Mouse (Mus musculus): ENCODE data around the gene Tmem273. TPM values are rescaled to one million over a fixed set of nuclear protein-coding genes. Genes with fewer than 3 reads are reported as not detected.

Tmem273 gene
- polyA plus RNA-seq, 1 experiment = 3.9 TPM

DNA sequence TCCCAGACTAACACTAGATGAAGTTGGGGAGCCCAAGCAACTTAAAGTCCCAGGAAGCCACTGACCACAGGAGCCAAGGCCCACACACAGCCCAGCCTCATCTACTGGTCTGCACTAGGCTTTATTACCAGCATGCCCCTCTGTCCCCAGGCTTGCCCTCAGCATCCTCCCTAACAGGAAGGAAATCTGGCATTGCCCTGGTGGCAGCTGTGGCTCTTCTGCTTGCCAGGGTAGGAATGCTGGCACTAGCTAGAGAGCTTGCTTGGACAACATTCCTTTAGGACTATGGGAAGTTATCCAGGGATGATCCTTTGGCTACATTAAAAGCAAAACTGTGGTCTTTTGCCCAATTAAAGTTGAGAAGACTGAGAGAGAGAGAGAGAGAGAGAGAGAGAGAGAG is 24.3 kb downstream of the Tmem273 start:
- no peak for DNase-seq (ENCODE audit: low read depth)

DNA sequence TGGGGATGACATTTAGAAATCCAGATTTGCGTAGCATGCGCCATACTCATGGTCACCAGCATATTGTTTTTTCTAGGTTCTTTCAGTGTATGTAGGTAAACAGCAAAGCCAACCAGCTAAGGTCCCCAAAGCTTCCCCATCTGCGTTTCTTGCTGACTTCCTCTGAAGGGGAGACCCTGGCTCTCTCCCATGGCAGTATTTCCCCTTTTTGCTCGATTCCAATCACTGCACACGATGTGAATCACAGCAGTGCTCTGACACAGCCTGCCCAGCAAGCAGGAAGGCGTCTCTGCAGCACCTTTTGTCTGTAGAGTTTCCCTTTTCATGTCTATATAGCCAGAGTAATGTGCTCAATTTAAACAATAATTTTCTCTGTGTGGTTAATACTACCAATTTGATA is 26.7 kb downstream of the Tmem273 start:
- no peak for DNase-seq (ENCODE audit: low read depth)

DNA sequence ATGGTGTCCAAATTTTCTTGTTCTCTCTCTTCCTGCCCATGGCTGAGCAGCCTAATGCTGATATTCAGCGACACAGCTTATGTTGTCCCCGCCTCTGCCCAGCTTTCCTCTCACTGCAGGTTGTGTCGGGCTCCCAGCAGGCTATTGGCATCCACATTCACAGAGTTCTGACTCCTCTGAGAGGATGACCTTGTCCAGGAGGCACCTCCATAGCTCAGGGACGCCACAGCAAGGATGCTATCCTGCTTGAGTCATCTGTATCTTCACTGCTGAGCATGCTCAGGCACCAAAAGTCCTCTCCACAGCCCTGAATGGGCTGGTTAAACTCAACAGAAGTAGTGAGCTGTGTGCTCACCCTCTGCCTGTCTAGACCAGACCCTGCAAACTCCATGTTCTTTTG is 29.2 kb downstream of the Tmem273 start:
- DNase-seq (ENCODE audit: low read depth) = no peak

DNA sequence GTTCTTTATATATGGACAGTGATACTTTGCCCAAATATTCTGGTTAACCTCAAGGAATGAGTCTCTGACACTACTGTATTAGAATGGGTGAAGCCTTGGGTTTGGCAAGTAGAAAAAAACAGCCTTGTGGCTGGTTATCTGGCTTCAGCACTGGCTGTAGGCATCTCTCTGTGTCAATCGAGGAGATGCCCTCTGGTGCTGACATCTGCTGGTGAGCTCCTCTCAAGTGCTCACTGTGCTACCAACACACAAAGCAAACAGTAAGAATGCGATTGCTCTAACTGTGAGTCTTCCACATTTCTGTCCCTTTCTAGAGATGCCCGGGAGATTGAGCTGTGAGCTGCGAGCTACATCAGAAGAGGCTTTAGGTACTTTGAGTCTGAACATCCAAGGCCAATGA is 30.8 kb downstream of the Tmem273 start:
- DNase-seq (ENCODE audit: low read depth) = no peak

DNA sequence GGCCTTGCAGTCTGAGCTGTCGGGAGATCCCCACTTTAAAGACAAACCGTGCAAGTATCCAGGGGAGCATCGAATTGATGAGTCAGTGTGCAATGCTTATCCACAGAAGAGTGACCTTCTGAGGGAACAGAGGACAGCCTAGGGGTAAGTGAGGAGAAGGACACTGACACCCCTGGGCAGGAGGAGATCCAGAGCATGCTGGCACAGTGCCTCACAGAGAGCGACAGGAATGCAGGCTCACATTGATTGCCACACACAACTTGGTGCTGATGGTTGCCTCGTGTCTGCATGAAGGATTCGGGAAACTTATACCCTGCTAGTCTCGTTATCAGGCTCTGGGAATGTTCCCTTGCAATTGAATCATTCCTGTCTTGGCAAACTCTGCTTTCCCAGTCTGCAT is 31.5 kb downstream of the Tmem273 start:
- no peak for DNase-seq (ENCODE audit: low read depth)

DNA sequence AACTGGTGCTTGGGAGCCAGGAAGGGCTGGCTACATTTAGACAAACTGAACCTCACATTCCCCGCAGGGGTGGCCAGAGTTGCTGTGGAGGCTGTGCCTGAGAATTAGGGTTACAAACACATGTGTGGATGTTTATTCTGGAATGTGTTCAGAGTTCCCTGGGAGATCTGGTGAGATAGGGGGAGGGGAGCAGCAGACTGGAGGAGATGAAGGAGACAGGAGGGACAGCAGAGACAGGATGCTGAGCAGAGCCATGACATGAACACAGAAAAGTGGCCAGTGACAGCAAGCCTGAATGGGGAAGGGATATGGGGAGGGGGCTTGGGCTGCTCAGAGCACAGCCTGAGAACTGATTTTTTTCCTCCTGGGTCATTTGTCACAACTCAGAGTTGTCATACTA is 33.5 kb downstream of the Tmem273 start:
- DNase-seq (ENCODE audit: low read depth) = no peak

DNA sequence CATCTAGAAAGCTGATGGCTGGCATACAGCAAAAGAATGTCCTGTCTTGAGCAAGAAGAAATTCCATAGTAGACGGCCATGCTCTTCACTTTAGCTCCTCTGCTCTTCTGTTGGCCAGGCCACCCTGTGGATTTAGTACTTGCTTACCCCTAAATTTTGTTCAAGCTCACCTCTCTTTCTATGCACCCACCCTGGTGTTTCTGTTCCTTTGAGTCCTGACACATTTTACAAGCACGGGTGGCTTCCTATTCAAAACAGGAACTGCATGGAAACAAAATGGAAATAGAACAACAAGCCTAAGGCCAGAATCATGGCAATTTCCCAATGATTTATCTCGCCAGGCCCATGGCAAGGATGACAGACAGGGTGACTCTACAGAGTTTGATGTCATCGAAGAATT is 37.0 kb downstream of the Tmem273 start:
- no peak for DNase-seq (ENCODE audit: low read depth)

DNA sequence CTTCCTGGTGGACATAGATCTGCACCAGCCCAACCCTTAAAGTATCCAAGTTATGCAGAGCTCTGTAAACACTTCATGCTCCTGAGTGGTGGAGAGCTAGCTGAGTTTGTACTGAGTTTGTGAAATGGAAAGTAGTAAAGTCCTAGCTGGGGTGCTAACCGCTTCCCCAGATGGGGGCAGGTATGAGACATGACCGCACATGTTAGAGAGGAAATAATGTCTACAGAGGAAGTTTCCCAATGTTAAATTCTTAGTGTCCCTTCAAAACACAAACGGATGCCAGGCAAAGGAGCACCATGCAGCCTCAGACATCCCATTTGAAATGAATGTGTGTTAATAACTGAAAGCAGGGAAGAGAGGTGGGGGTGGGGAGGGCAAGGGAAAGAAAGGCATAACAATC is 38.1 kb downstream of the Tmem273 start:
- no peak for DNase-seq (ENCODE audit: low read depth)

DNA sequence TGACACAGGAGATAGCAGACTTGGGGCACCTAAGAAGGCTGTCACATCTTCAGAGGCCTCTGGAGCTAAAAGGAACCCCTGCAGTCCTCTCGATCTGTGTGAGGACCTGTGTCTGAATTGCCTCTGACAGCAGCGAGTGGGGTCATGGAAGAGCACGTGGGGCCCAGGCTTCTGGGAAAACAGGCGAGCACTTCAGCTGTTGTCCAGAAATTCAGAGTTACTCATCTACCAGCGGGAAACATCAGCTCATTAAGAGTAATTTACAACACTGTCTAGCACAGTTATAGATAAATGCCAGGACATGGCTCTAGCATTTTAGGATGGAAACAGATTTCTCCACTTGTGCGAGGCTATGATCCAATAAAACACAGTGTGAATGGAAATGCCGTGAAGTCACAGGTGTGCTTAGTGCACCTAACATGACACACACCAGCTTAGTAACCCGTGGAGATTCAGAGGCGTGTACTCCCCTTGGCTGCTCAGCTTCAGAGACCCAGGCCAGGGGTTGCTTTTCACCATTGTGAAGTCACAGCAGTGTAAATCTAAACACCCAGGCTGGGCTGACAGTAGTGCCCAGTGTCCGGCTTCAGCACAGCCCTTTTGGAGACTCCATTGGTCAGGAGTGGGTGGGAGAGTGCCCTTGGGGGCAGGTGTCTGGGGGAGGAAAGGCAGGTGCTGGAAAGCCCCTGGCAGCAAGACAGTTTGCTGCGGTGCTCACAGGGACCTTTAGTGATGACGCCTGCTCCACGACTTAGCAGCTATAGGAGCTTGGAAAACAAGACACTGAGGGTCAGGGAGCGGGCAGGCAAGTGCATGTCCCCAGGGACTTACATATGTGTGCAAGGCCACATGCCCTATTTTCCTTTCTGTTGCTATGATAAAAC is 38.7 kb downstream of the Tmem273 start:
- DNase-seq (ENCODE audit: low read depth) = no peak

DNA sequence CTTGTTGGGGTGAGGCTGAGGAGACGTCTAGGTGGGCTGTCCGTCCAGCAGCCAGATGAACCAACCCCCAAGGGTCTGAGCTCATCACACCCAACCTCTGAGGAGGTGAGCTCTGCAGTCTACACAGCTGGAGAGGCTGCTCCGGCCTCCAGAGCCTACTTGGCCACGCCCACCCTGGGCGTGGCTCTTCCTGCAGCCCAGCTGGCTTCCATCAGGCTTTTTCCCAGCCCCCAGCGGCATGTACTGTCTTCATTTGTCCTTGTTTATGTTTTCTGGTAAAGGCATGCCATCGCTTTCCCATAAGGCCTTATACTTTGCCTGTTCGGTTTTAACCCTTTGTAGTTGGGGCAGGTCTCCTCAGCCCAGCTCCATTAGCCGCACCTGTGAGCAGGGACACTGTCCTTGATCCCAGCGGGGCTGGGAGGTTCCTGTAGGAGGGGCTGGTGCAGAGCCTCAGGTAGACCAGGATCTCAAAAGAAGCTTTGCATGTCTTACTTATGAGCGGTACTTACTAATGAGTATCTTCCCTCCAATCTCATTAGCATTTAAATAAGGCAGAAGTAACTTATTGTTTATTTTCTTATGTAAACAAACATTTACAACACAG is 39.8 kb downstream of the Tmem273 start:
- DNase-seq (ENCODE audit: low read depth) = no peak

DNA sequence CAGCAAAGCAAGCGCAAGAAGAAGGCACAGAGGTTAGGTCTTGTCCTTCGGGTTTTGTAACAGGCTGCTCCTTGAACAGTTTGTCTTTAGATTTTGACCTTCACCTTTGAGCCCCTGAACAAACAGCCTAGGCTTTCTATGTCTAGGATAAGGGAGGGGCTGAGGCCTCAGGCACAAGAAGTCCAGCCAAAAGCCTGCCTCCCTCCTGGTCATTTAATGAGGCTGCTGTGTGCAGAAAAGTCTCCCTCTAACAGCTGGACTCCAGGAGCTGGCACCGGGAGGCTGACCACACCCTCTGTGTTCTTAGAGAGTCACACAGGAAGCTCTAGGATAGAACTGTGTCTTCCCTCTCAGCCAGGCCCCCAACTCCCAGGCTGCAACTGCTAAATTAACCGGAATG is 41.4 kb downstream of the Tmem273 start:
- DNase-seq (ENCODE audit: low read depth) = no peak

DNA sequence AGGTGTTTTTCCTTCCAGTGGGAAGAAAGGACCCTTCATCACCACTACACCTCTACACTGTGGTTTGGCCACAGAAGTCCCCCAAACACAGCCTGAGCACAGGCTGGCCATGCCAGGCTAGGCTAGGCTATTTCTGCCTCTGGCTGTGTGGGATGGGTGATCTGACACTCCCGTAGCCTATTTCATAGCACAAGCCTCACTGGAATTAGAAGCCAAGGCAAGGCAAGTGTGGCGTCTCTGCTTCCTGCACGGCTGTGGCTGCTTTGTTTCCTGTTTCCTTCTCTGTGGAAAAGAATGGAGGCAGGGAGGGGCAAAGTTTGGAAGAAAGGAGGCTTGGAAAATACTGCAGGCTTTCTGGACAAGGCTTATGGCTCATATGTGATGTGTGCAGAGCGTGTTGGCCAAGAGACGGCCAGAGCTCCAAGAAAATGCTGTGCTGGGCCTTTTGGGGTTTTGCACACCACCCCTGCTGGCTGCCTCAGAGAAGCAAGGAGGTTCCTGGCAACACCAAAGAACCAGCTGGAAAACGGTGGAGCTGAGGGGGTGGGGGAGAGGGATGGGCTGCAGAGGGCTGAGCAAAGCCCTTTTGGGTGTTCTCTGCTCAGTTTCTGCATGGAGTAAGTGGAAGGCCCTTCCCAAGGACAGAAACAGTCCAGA is 42.4 kb downstream of the Tmem273 start:
- DNase-seq (ENCODE audit: low read depth) = no peak

DNA sequence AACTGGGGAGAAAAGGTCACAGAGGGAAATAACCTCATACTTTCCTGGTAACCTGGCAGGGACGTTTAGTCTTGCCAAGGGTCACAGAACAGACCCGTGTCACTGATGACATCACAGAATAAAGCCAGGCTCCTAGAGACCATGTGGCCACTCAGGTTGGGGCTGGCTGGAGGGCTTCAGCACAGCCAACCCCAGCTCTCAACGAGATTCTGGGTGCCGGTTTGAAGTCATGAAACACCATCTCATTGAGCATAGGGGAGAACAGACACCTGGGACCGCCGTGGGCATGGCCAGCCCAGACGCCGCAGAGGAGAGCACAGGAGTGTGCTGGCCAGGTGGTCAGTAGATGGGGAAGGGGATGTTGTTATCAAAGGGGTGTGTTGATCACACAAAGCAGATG is 48.1 kb downstream of the Tmem273 start, which contains the start of gene Fam170b:
Gene Fam170b, plus strand, starts transcription at position 116 of the 400 bp plus-strand sequence.
- no peak for DNase-seq (ENCODE audit: low read depth)

DNA sequence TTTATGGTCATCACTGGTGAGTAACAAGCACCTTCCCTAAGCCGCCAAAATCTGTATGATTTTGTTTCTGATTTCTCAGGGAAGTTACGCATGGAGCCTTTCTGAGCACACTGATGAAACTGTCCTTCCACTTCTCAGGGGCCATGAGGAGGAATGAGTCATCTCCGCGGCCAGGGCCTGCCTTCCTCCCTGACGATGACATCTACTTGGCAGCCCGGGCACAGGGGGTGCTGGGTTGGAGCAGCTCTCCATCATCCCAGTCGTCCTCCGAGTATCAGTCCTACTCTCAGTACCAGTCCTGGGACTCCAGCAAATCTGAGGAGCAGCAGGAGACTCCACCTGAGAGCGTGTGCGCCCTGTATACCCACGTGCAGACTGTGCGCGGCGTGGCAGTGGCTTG is 49.4 kb downstream of the Tmem273 start:
- DNase-seq (ENCODE audit: low read depth) = no peak

DNA sequence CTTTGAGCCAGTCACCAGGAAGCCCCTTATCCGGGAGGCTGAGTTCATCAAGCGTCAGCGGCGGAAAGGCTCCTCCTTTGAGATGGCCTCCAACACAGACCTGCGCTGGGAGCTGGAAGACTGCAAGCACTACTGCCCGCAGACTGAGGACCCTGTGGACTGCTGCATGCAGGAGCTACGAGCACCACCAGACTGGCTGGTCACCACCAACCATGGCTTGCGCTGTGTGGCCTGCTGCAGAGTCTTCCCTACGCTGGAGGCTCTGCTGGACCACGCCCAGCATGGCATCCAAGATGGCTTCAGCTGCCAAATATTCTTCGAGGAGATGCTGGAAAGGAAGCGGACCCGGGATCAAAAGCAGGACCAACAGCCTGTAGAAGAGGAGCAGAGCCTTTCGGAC is 49.8 kb downstream of the Tmem273 start:
- DNase-seq (ENCODE audit: low read depth) = no peak

DNA sequence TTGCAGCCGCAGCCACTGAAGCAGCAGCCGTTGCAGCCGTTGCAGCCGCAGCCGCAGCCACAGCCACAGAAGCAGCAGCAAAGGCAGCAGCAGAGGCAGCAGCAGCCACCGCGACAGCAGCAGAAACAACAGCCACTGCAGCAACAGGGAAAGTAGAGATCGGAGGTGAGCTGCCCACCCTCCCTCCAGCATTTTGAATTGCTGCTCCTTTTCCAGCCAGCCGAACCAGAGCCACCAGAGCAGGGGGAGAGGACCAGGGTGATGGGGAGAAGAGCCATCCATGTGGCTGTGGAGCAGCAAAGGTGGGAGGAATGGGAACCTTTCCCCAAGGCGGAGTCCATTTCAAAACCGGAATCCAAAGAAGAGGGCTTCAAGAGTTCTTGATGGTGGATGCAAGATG is 50.4 kb downstream of the Tmem273 start:
- DNase-seq (ENCODE audit: low read depth) = no peak

DNA sequence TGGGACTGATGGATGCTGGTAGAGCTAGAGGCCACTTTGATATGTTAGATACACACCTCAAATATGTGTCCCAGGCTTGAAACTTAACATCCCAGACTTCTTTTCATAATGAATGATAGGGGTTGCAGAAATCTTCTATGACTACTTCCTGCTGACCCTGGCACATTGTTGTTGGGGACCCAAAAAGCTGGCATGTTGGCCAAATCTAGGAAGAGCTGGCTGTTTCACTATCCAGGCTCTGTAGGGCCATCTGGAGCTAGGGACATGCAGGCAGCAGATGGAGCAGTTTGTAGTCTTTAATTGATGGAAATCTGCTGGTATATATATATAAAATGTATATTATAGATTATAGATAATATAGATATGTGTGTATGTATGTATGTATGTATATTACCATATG is 56.3 kb downstream of the Tmem273 start:
- no peak for DNase-seq (ENCODE audit: low read depth)

DNA sequence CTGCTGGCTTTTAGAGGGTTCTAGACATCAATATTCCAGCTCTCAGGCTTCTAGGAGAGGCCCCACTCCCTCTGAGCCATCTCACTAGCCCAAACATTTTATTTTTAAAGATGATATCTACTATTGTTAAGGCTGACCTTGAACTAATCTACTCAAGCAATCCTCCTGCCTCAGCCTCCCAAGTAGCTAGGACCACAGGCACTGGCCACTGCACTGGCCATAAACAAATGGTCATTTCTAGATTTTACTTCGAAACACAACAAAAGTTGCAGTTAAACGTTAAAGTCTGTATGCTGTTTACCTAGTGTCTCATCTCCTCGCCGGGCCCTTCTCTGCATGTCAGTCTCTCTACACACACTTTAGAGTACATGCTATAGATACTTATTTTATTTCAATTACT is 68.3 kb downstream of the Tmem273 start:
- no peak for DNase-seq (ENCODE audit: low read depth)

DNA sequence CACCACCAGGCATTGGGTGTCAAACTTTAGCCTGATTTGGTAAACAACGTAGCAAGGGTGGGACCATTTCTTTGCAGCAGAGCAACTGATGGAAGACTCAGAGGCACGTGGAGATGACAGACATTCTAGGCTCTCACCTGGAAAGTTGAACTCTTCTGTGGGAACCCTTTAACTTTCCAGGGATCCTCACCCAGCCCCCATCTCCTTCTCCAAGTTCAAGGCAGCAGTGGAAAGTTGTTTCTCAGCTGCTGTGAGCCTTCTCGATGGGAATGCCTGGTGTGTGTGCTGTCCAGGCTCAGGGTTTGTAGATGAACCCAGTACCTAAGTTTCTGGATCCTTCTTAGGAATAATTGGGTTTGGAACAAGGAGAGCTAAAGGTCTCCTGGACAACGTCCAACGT is 70.5 kb downstream of the Tmem273 start:
- DNase-seq (ENCODE audit: low read depth) = no peak

DNA sequence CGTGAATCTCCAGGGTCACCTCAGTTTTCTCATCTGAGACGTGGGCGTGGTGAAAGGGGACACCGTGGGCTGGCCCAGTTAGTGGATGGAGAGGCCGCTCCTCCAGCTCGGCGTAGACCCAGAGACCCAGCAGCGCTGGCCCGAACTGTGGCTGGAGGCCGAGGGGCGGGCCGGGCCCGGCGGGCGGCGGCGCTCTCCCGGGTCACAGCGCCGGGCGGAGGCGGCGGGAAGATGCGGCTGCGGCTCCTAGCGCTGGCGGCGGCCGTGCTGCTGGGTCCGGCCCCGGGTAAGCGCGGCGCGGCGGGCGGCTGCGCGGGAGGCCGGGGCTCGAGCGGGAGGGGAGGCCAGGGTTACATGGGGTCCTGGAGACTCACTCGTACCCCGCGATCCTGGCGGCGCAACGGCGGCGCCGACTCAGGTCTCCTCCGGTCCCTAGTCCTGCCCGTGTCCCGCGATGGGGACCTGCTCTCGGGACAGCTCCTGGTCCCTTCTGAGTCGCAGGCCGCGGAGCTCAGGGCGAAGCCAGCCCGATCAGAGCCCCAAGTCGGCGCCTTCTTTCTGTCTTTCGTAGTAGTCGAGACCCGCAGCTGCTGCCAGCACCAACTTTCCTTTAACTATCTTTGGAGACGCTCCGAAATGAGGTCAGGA is 71.0 kb downstream of the Tmem273 start, which contains the start of gene Vstm4:
Gene Vstm4, plus strand, starts transcription at position 76 of the 648 bp plus-strand sequence.
- no peak for DNase-seq (ENCODE audit: low read depth)

DNA sequence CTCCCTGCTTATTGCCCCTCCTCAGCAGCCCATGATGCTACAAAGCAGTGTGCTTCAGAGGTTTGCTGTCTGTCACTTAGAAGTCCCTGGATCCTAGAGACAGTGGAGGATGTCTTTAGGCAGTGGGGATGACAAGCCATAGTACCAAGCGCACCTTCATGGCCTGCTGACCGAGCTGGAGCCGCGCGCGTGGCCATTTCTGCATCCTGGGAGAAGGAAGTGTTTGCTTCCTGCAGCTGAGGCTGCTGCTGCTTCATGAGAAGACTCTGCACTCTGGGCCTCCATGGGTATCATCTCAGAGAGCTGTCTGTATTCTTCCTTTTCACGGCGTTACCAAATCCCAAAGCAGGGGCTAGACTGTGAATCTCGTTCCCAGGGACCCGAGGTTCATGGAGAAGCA is 72.6 kb downstream of the Tmem273 start:
- no peak for DNase-seq (ENCODE audit: low read depth)

DNA sequence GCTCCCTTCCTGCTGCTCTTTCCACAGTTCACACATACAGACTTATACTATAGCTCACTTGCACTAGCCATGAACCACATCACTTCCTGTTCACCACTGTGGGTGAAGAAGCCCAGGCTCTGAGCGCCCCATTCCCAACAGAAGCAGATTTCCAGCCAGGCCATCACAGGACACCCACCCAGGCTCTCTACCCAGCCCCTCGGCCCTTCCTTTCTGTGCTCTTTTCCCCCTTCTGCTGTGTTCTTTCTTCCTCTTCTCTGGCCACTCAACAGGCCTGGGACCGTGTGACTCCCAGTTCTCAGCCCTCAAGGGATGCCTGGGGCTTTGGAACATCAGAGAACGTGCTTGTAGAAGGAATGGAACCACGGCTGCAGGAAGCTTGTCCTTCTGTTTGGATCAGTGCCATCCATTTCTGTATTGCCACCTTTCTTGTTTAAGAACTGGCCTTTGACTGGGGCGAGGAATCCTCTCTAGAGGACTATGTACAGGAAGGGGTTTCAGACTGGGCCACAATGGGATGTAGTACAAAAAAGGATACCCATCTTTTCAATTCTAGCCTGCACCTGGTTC is 73.3 kb downstream of the Tmem273 start:
- DNase-seq (ENCODE audit: low read depth) = no peak
